Mouse (Mus musculus): Measurements from ENCODE around the gene 2900092C05Rik. TPM values are rescaled to one million over a fixed set of nuclear protein-coding genes. Genes with fewer than 3 reads are reported as not detected.

2900092C05Rik gene
- polyA plus RNA-seq, 1 experiment from 2014 or later, result not detected

DNA sequence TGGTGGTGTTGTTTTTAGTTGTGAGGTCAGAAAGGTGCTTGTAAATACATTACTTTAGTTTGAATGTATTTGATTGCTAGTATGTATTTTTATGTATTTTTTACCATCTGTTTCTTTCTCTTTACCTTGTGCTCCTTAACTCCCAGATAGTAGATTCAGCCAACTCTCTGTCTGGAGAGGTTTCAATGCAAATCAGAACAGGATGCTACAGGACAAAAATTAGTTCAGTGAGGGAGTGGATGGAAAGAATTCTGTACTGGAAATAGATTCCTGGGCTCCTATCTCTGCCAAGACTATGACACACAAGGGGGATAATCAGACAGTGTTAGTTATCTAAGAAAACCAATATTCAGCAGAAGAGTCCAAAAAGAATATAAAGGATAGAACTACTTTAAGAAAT, 25.6 kb upstream of the 2900092C05Rik start:
- ATAC-seq (replicated peaks; ENCODE audit: low FRiP score, low read depth), result no peak
- no peak for DNase-seq (ENCODE audit: low spot score)
- TF ChIP-seq CTCF (IDR thresholded peaks at IDR 0.05; ENCODE audit: low read depth), result no peak
- Histone ChIP-seq H3K27me3 (ENCODE audit: insufficient read depth, low read length) (no peaks in the 10 kb centered on the region), H3K9me3 (replicated peaks; ENCODE audit: low read length) (peaks cover 6% of the 10 kb centered on the region), H3K4me2 (ENCODE audit: low read length) (no peak overlapping the region), H3K9ac (ENCODE audit: low read depth, low read length) (no peak overlapping the region), H3K27ac (no peak overlapping the region), H3K4me3 (replicated peaks; ENCODE audit: low read depth, low read length) (no peak overlapping the region), H3K36me3 (ENCODE audit: insufficient read depth, low read length) (peaks cover 82% of the 10 kb centered on the region), H3K4me1 (replicated peaks; ENCODE audit: insufficient read depth, low read length) (no peaks in the 10 kb centered on the region)

DNA sequence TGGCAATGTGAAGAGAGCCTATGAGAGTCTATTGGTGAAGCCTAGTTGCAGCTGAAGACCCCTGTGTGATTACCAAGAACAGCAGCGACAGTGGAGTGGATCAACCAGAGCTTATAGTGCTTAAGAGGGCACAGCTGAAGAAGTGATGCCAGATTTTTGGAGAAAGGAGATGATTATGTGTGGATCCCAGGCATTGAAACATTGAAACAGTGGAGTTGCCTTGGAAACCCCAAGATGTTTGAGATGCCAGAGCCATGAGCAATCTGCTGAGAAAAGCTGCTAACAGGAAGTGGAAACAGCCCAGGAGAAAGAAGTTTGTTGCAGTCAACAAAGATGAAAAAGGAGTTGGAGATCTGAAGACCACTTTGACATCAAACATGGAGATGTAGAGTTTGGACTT, 1.4 kb upstream of the 2900092C05Rik start:
- no peaks in the 10 kb centered on the region for H3K9me3 ChIP-seq (replicated peaks; ENCODE audit: low read length)
- ATAC-seq (replicated peaks; ENCODE audit: low FRiP score, low read depth), result no peak
- TF ChIP-seq CTCF (IDR thresholded peaks at IDR 0.05; ENCODE audit: low read depth), result no peak
- H3K4me1 ChIP-seq (replicated peaks; ENCODE audit: insufficient read depth, low read length), result no peaks in the 10 kb centered on the region
- no peak overlapping the region for H3K4me2 ChIP-seq (ENCODE audit: low read length)
- no peaks in the 10 kb centered on the region for H3K36me3 ChIP-seq (ENCODE audit: insufficient read depth, low read length)
- H3K4me3 ChIP-seq (replicated peaks; ENCODE audit: low read depth, low read length), result no peak overlapping the region
- WGBS, result 57% methylated on average over 1 of the region's 1 CpGs
- H3K27me3 ChIP-seq (ENCODE audit: insufficient read depth, low read length), result no peaks in the 10 kb centered on the region
- no peak for DNase-seq (ENCODE audit: low spot score)
- no peak overlapping the region for H3K9ac ChIP-seq (ENCODE audit: low read depth, low read length)
- no peak overlapping the region for H3K27ac ChIP-seq

Other genes with a start within 250 kb of the 2900092C05Rik start
- gene Vmn1r81, start 244.2 kb upstream of the 2900092C05Rik start, polyA plus RNA-seq (2015; fragmentation: Nextera tagmentation; extraction: Ambion mirVana), result not detected in 2 replicates
- not detected in 2 replicates for gene Vmn1r82, start 212.1 kb upstream of the 2900092C05Rik start, polyA plus RNA-seq (2015; fragmentation: Nextera tagmentation; extraction: Ambion mirVana)
- not detected in 2 replicates for gene Vmn1r83, start 183.0 kb upstream of the 2900092C05Rik start, polyA plus RNA-seq (2015; fragmentation: Nextera tagmentation; extraction: Ambion mirVana)
- not detected in 2 replicates for gene Vmn1r84, start 143.2 kb upstream of the 2900092C05Rik start, polyA plus RNA-seq (2015; fragmentation: Nextera tagmentation; extraction: Ambion mirVana)
- gene Zfp551, start 89.8 kb upstream of the 2900092C05Rik start, polyA plus RNA-seq (2015; fragmentation: Nextera tagmentation; extraction: Ambion mirVana), result 3.9 and 4.3 TPM in 2 replicates
- gene Zfp606, start 34.2 kb upstream of the 2900092C05Rik start, polyA plus RNA-seq (2015; fragmentation: Nextera tagmentation; extraction: Ambion mirVana), result 18.6 TPM in 2 replicates
- not detected in 2 replicates for gene Vmn2r53, start 96.3 kb downstream of the 2900092C05Rik start, polyA plus RNA-seq (2015; fragmentation: Nextera tagmentation; extraction: Ambion mirVana)
- gene Vmn2r54, start 127.8 kb downstream of the 2900092C05Rik start, polyA plus RNA-seq (2015; fragmentation: Nextera tagmentation; extraction: Ambion mirVana), result not detected in 2 replicates
- gene Vmn2r55, start 172.5 kb downstream of the 2900092C05Rik start, polyA plus RNA-seq (2015; fragmentation: Nextera tagmentation; extraction: Ambion mirVana), result not detected in 2 replicates
- not detected in 2 replicates for gene Vmn2r56, start 222.5 kb downstream of the 2900092C05Rik start, polyA plus RNA-seq (2015; fragmentation: Nextera tagmentation; extraction: Ambion mirVana)